Mouse (Mus musculus) brain, embryonic 14.5 days (tissue): ENCODE measurements at regions not wholly inside any gene's neighbourhood (a gene's known extent, or its start where the extent isn't known, plus 50 kb on each side); places are given as distances from the start of the nearest gene placed in this dataset.
A peak's percentile ranks its signal among the peaks of the same experiment; 100 is the strongest.

Experiments
- DNase-seq: peaks from one replicate; pipeline ENCODE4 v3.0.0-alpha.2; 2011; ENCODE audit warnings: low read depth
- CTCF ChIP-seq: fragments of 200-500 bp; IDR thresholded peaks from 2 replicates; pipeline ENCODE4 v1.5.1; 2012; ENCODE audit warnings: inconsistent platforms, mild to moderate bottlenecking, moderate library complexity, borderline replicate concordance; ENCODE audit not compliant: insufficient read depth, insufficient read length; ENCODE audit errors: extremely low read depth
- POLR2A ChIP-seq: fragments of 200-500 bp; IDR thresholded peaks from 2 replicates; pipeline ENCODE4 v1.6.1; 2012; ENCODE audit warnings: mild to moderate bottlenecking, inconsistent platforms, borderline replicate concordance; ENCODE audit not compliant: poor library complexity, insufficient read depth, insufficient read length, severe bottlenecking; ENCODE audit errors: extremely low read depth

GRCm38 (mm10) chr10:56918412-56918811 lies 541.3 kb downstream of the Gja1 start:
- DNase-seq: no peak
- TF ChIP-seq POLR2A (no peak), CTCF (no peak)

GRCm38 (mm10) chr10:56920711-56921672 lies 543.9 kb downstream of the Gja1 start:
- no peak for TF ChIP-seq POLR2A
- no peak for TF ChIP-seq CTCF
- peak; percentile 27 for DNase-seq

GRCm38 (mm10) chr10:56935174-56935573 lies 551.0 kb upstream of the Hsf2 start:
- no peak for TF ChIP-seq POLR2A
- no peak for TF ChIP-seq CTCF
- peak; percentile 39 for DNase-seq

- no peak for DNase-seq
- no peak for TF ChIP-seq POLR2A
- no peak for TF ChIP-seq CTCF
These were observed 544.2 kb upstream of the Hsf2 start for GRCm38 (mm10) chr10:56941972-56942371.

- no peak for DNase-seq
- TF ChIP-seq CTCF (no peak), POLR2A (no peak)
These were observed 541.6 kb upstream of the Hsf2 start for GRCm38 (mm10) chr10:56944434-56945145.

GRCm38 (mm10) chr10:56956728-56957127 lies 529.5 kb upstream of the Hsf2 start:
- DNase-seq: no peak
- TF ChIP-seq POLR2A: no peak
- TF ChIP-seq CTCF: no peak

GRCm38 (mm10) chr10:56962096-56962807 lies 523.9 kb upstream of the Hsf2 start:
- peak; percentile 68 for DNase-seq
- no peak for TF ChIP-seq CTCF

- TF ChIP-seq CTCF (no peak), POLR2A (no peak)
- DNase-seq: no peak
These were observed 523.0 kb upstream of the Hsf2 start for GRCm38 (mm10) chr10:56963215-56963614.

- DNase-seq: peak; percentile 45
- no peak for TF ChIP-seq CTCF
- TF ChIP-seq POLR2A: no peak
These were observed 517.3 kb upstream of the Hsf2 start for GRCm38 (mm10) chr10:56968913-56969312.

- TF ChIP-seq POLR2A: no peak
- TF ChIP-seq CTCF: no peak
- DNase-seq: no peak
These were observed 511.4 kb upstream of the Hsf2 start for GRCm38 (mm10) chr10:56974812-56975211.

- peak; percentile 24 for DNase-seq
- TF ChIP-seq CTCF: no peak
- TF ChIP-seq POLR2A: no peak
These were observed 506.6 kb upstream of the Hsf2 start for GRCm38 (mm10) chr10:56979601-56980000.
